Mouse (Mus musculus) myocyte (in vitro differentiated cells): ENCODE data around the gene Tenm1.

Experiments
- E2F4 ChIP-seq: IDR thresholded peaks from one replicate; pipeline ENCODE4 v1.6.1; 2011; ENCODE audit warnings: mild to moderate bottlenecking, control low read depth, moderate library complexity; ENCODE audit not compliant: insufficient read depth
- MAX ChIP-seq: IDR thresholded peaks from one replicate; pipeline ENCODE4 v1.6.1; 2011; ENCODE audit warnings: low read depth, mild to moderate bottlenecking, control low read depth
- MYOD1 ChIP-seq, 3 experiments: IDR thresholded peaks; one replicate each; pipeline ENCODE4 v1.6.1; 2011; ENCODE audit warnings: control low read depth in 2 of 3, low read depth in 2 of 3, mild to moderate bottlenecking in 2 of 3, moderate library complexity in 1 of 3; ENCODE audit not compliant: insufficient read length in 2 of 3, control insufficient read depth in 1 of 3
- MYOG ChIP-seq, 3 experiments: IDR thresholded peaks; one replicate each; pipeline ENCODE4 v1.6.1; 2011; ENCODE audit warnings: control low read depth in 2 of 3, low read depth in 2 of 3, mild to moderate bottlenecking in 2 of 3; ENCODE audit not compliant: insufficient read length in 2 of 3, control insufficient read depth in 1 of 3, insufficient read depth in 1 of 3
- POLR2A ChIP-seq: IDR thresholded peaks from one replicate; pipeline ENCODE4 v1.6.1; 2011; ENCODE audit warnings: low read depth, mild to moderate bottlenecking, control low read depth, moderate library complexity; ENCODE audit not compliant: insufficient read length
- SRF ChIP-seq: IDR thresholded peaks from one replicate; pipeline ENCODE4 v1.6.1; 2011; ENCODE audit warnings: low read depth; ENCODE audit not compliant: control insufficient read depth, insufficient read length

DNA sequence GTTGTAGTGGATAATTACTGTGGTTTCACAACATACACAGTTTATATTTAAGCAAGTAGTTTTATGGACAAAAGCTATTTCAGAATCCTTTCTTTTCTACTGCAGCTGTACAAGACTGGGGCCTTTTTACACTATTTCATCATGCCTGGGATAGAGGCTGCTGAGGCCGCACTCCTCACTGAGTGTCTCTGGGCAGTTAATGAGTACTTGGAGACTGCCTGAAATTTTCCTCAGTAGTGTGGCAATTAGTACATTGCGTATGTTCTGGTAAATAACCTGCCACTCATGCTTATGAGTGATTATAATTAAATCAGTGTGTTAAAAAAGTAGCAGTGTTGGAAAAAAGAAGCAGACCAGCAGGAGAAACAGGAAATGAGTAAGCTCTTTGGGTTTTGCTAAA lies 442.8 kb downstream of the Tenm1 start:
- no peak for TF ChIP-seq MYOD1 (IDR thresholded peaks at IDR 0.05; ENCODE audit: control insufficient read depth in 1 of 3, insufficient read length in 2 of 3, low read depth in 2 of 3)
- TF ChIP-seq POLR2A = no peak
- no peak for TF ChIP-seq SRF
- no peak for TF ChIP-seq MAX
- no peak for TF ChIP-seq E2F4
- TF ChIP-seq MYOG (IDR thresholded peaks at IDR 0.05; ENCODE audit: control insufficient read depth in 1 of 3, insufficient read depth in 1 of 3, insufficient read length in 2 of 3, low read depth in 2 of 3) = no peak
